In genomic region chr9:105374361-105374760, GRCm38 (mm10) we compare ENCODE assay signal across 24 mouse cellular contexts. TPM values are rescaled to one million over a fixed set of nuclear protein-coding genes. Genes with fewer than 3 reads are reported as not detected.
"Had no signal": no experiment of that assay in that cellular context is flagged by ENCODE, and none has a peak within 500 bp of the region (broad histone marks: within the 10 kb centered on the region; RNA-seq: fewer than 3 reads in every experiment).

No protein-coding gene starts in this region.

- H3K4me3 ChIP-seq: lung, embryonic 15.5 days; megakaryocyte, embryonic 14.5 days; midbrain, embryonic 13.5 days; midbrain, embryonic 15.5 days; neural tube, embryonic 13.5 days; neural tube, embryonic 15.5 days; stomach, embryonic 15.5 days had no signal

- H3K27me3 ChIP-seq: lung, embryonic 15.5 days; megakaryocyte, embryonic 14.5 days; midbrain, embryonic 13.5 days; midbrain, embryonic 15.5 days; neural tube, embryonic 13.5 days; neural tube, embryonic 15.5 days; stomach, embryonic 15.5 days had no signal

- H3K27ac ChIP-seq: lung, embryonic 15.5 days; macrophage; midbrain, embryonic 13.5 days; midbrain, embryonic 15.5 days; neural tube, embryonic 13.5 days; neural tube, embryonic 15.5 days; stomach, embryonic 15.5 days; stomach, postnatal 0 days had no signal

- H3K4me2 ChIP-seq: lung, embryonic 15.5 days; midbrain, embryonic 11.5 days; midbrain, embryonic 13.5 days; midbrain, embryonic 15.5 days; neural tube, embryonic 13.5 days; neural tube, embryonic 15.5 days; stomach, embryonic 15.5 days had no signal

- H3K4me1 ChIP-seq: lung, embryonic 15.5 days; megakaryocyte, embryonic 14.5 days; neural tube, embryonic 15.5 days; stomach, embryonic 15.5 days had no signal

- H3K9me3 ChIP-seq: lung, embryonic 15.5 days; megakaryocyte, embryonic 14.5 days; midbrain, embryonic 13.5 days; midbrain, embryonic 15.5 days; neural tube, embryonic 13.5 days; neural tube, embryonic 15.5 days; stomach, embryonic 15.5 days had no signal

- H3K9ac ChIP-seq: lung, embryonic 15.5 days; midbrain, embryonic 13.5 days; midbrain, embryonic 15.5 days; neural tube, embryonic 13.5 days; neural tube, embryonic 15.5 days; stomach, embryonic 15.5 days had no signal

- DNase-seq: lung, adult 2 months; lung, postnatal 14 days; lung, postnatal 36 days; retina, postnatal 1 day; right cerebral cortex, adult 18-20 months; right cerebral cortex, postnatal 25 days; right cerebral cortex, postnatal 4 days; thymus, adult 2 months; thymus, postnatal 25 days; thymus, postnatal 4 days had no signal

- H3K36me3 ChIP-seq: lung, embryonic 15.5 days; midbrain, embryonic 13.5 days; midbrain, embryonic 15.5 days; neural tube, embryonic 13.5 days; neural tube, embryonic 15.5 days; stomach, embryonic 15.5 days had no signal

- ATAC-seq: lung, postnatal 0 days; midbrain, embryonic 13.5 days; midbrain, embryonic 15.5 days had no signal

RNA-seq across cellular contexts. Expression of gene Nek11, which starts 21.0 kb away (rescaled TPM):
- total RNA-seq: megakaryocyte progenitor cell, adult 5-6 weeks; monocyte, adult 5-6 weeks had no signal
- polyA plus RNA-seq: macrophage; spleen, adult 2 months had no signal
